Mouse (Mus musculus): ENCODE data around the gene Cacna2d3. TPM values are rescaled to one million over a fixed set of nuclear protein-coding genes. Genes with fewer than 3 reads are reported as not detected.

The Cacna2d3 gene
- total and polyA plus RNA-seq, 3 experiments = not detected

GRCm38 (mm10) chr14:28954086-28954485, 767.6 kb downstream of the Cacna2d3 start:
- Histone ChIP-seq H3K79me2 (replicated peaks; ENCODE audit: control insufficient read depth, extremely low read depth, insufficient read depth, poor library complexity, severe bottlenecking) (no peaks in the 10 kb centered on the region), H3K9ac (ENCODE audit: insufficient read depth, low read depth) (no peak overlapping the region), H3K27me3 (replicated peaks) (no peaks in the 10 kb centered on the region), H3K4me2 (ENCODE audit: insufficient read depth, low read depth, poor library complexity, severe bottlenecking) (no peak overlapping the region), H3K9me3 (replicated peaks; ENCODE audit: low read length) (peaks cover 73% of the 10 kb centered on the region), H3K36me3 (replicated peaks in 1 of 2; ENCODE audit: control insufficient read depth in 1 of 2, insufficient read depth in 1 of 2, low read length in 1 of 2) (no peaks in the 10 kb centered on the region), H3K27ac (ENCODE audit: insufficient read depth, low read depth) (no peak overlapping the region), H3K4me3 (replicated peaks in 1 of 3; ENCODE audit: low read depth in 2 of 3, low read length in 2 of 3, poor library complexity in 1 of 3) (no peak overlapping the region), H3K4me1 (ENCODE audit: control insufficient read depth in 1 of 2, insufficient read depth in 2 of 2) (no peaks in the 10 kb centered on the region)
- no peak for DNase-seq (ENCODE audit: extremely low read depth)
- in situ Hi-C loops (cut with MboI; ENCODE audit: low pct_ligation_motif_present, low pct_unique_long_range_greater_than_20kb, low sequenced_read_pairs) = no loop called here
- dilution Hi-C loops (cut with MboI; ENCODE audit: extremely low pct_ligation_motif_present, extremely low pct_unique_long_range_greater_than_20kb, low sequenced_read_pairs) = no loop called here
- TF ChIP-seq RAD21 (IDR thresholded peaks at IDR 0.05; ENCODE audit: low read depth, low read length) (no peak), E2F4 (IDR thresholded peaks at IDR 0.05; ENCODE audit: insufficient replicate concordance, low read depth, low read length) (no peak), SIN3A (IDR thresholded peaks at IDR 0.05; ENCODE audit: low read length) (no peak), ZC3H11A (IDR thresholded peaks at IDR 0.05; ENCODE audit: low read depth, low read length) (no peak), USF1 (IDR thresholded peaks at IDR 0.05; ENCODE audit: low read depth, low read length) (no peak), EP300 (IDR thresholded peaks at IDR 0.05; ENCODE audit: low read length) (no peak), ZNF384 (IDR thresholded peaks at IDR 0.05; ENCODE audit: low read depth, low read length) (no peak), TBP (conservative IDR thresholded peaks at IDR 0.05; ENCODE audit: low read depth, low read length) (no peak), POLR2A (IDR thresholded peaks at IDR 0.05; ENCODE audit: low read depth, low read length) (no peak), SMC3 (IDR thresholded peaks at IDR 0.05; ENCODE audit: low read depth, low read length) (no peak), CHD2 (IDR thresholded peaks at IDR 0.05; ENCODE audit: low read length) (no peak), GABPA (IDR thresholded peaks at IDR 0.05; ENCODE audit: insufficient replicate concordance, low read depth, low read length) (no peak), NELFE (IDR thresholded peaks at IDR 0.05; ENCODE audit: low read depth, low read length) (no peak), BHLHE40 (IDR thresholded peaks at IDR 0.05; ENCODE audit: low read depth, low read length) (no peak)

DNA sequence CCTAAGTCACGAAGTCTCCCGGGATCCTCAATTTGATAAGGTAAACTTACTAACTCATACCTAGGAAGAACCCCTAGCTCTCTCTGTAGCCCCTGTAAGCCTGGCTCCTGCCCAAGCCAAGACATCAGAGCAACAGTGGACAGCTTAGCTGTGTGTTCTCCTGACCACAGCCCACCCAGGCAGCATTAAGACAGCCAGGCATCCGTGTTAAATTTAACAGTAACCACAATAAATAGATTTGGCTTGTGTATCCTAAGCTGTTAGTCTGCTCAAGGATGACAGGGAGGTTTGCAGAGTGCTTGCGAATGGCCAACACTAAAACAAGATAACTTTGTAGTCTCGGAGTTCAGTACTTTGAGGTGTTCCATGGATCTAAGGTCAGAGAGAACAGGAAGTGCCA, 768.3 kb downstream of the Cacna2d3 start:
- H3K4me2 ChIP-seq (ENCODE audit: insufficient read depth, low read depth, poor library complexity, severe bottlenecking) = no peak overlapping the region
- peaks cover 72% of the 10 kb centered on the region for H3K9me3 ChIP-seq (replicated peaks; ENCODE audit: low read length)
- no peaks in the 10 kb centered on the region for H3K79me2 ChIP-seq (replicated peaks; ENCODE audit: control insufficient read depth, extremely low read depth, insufficient read depth, poor library complexity, severe bottlenecking)
- no peak for DNase-seq (ENCODE audit: extremely low read depth)
- H3K36me3 ChIP-seq (replicated peaks in 1 of 2; ENCODE audit: control insufficient read depth in 1 of 2, insufficient read depth in 1 of 2, low read length in 1 of 2) = no peaks in the 10 kb centered on the region
- in situ Hi-C loops (cut with MboI; ENCODE audit: low pct_ligation_motif_present, low pct_unique_long_range_greater_than_20kb, low sequenced_read_pairs) = no loop called here
- H3K27me3 ChIP-seq (replicated peaks) = no peaks in the 10 kb centered on the region
- no peak overlapping the region for H3K9ac ChIP-seq (ENCODE audit: insufficient read depth, low read depth)
- no peaks in the 10 kb centered on the region for H3K4me1 ChIP-seq (ENCODE audit: control insufficient read depth in 1 of 2, insufficient read depth in 2 of 2)
- H3K4me3 ChIP-seq (replicated peaks in 1 of 3; ENCODE audit: low read depth in 2 of 3, low read length in 2 of 3, poor library complexity in 1 of 3) = no peak overlapping the region
- dilution Hi-C loops (cut with MboI; ENCODE audit: extremely low pct_ligation_motif_present, extremely low pct_unique_long_range_greater_than_20kb, low sequenced_read_pairs) = no loop called here
- TF ChIP-seq UBTF (IDR thresholded peaks at IDR 0.05; ENCODE audit: low read depth, low read length) (no peak), IRF4 (IDR thresholded peaks at IDR 0.05; ENCODE audit: low read depth, low read length) (no peak)
- no peak overlapping the region for H3K27ac ChIP-seq (ENCODE audit: insufficient read depth, low read depth)

GRCm38 (mm10) chr14:28950499-28950898, 771.2 kb downstream of the Cacna2d3 start:
- Histone ChIP-seq H3K4me2 (ENCODE audit: insufficient read depth, low read depth, poor library complexity, severe bottlenecking) (no peak overlapping the region), H3K4me3 (replicated peaks in 1 of 3; ENCODE audit: low read depth in 2 of 3, low read length in 2 of 3, poor library complexity in 1 of 3) (no peak overlapping the region), H3K27me3 (replicated peaks) (no peaks in the 10 kb centered on the region), H3K9ac (ENCODE audit: insufficient read depth, low read depth) (no peak overlapping the region), H3K4me1 (ENCODE audit: control insufficient read depth in 1 of 2, insufficient read depth in 2 of 2) (no peaks in the 10 kb centered on the region), H3K9me3 (replicated peaks; ENCODE audit: low read length) (peaks cover 64% of the 10 kb centered on the region), H3K27ac (ENCODE audit: insufficient read depth, low read depth) (no peak overlapping the region), H3K79me2 (replicated peaks; ENCODE audit: control insufficient read depth, extremely low read depth, insufficient read depth, poor library complexity, severe bottlenecking) (no peaks in the 10 kb centered on the region), H3K36me3 (replicated peaks in 1 of 2; ENCODE audit: control insufficient read depth in 1 of 2, insufficient read depth in 1 of 2, low read length in 1 of 2) (no peaks in the 10 kb centered on the region)
- dilution Hi-C loops (cut with MboI; ENCODE audit: extremely low pct_ligation_motif_present, extremely low pct_unique_long_range_greater_than_20kb, low sequenced_read_pairs) (no loop called here), in situ Hi-C loops (cut with MboI; ENCODE audit: low pct_ligation_motif_present, low pct_unique_long_range_greater_than_20kb, low sequenced_read_pairs) (no loop called here)
- TF ChIP-seq ZC3H11A (IDR thresholded peaks at IDR 0.05; ENCODE audit: low read depth, low read length) = no peak
- TF ChIP-seq USF1 (IDR thresholded peaks at IDR 0.05; ENCODE audit: low read depth, low read length) = no peak
- DNase-seq (ENCODE audit: extremely low read depth) = no peak

Data from CH12.LX (cell line).